Mouse (Mus musculus) hindbrain, embryonic 10.5 days (tissue): ENCODE data around the gene Itpkc. TPM values are rescaled to one million over a fixed set of nuclear protein-coding genes. Genes with fewer than 3 reads are reported as not detected.

Experiments
- DNase-seq: peaks from one replicate; pipeline ENCODE4 v3.0.0-alpha.2; 2017; ENCODE audit warnings: low spot score
- H3K27ac ChIP-seq: fragments of 300-500 bp; sonication (generic); 2 replicates; pipeline ENCODE4 v1.5.1; 2016; ENCODE audit warnings: mild to moderate bottlenecking, moderate library complexity
- H3K27me3 ChIP-seq: fragments of 300-500 bp; sonication (generic); 2 replicates; pipeline ENCODE4 v1.6.1; 2016; ENCODE audit warnings: mild to moderate bottlenecking; ENCODE audit not compliant: poor library complexity, insufficient read depth, severe bottlenecking
- H3K36me3 ChIP-seq: fragments of 300-500 bp; sonication (generic); 2 replicates; pipeline ENCODE4 v1.6.1; 2016; ENCODE audit warnings: mild to moderate bottlenecking, moderate library complexity
- H3K4me1 ChIP-seq: fragments of 300-500 bp; sonication (generic); replicated peaks from 2 replicates; pipeline ENCODE4 v1.6.1; 2016; ENCODE audit warnings: mild to moderate bottlenecking
- H3K4me3 ChIP-seq: fragments of 300-500 bp; sonication (generic); 2 replicates; pipeline ENCODE4 v1.5.1; 2016; ENCODE audit warnings: mild to moderate bottlenecking, moderate library complexity
- H3K9me3 ChIP-seq: fragments of 300-500 bp; sonication (generic); 2 replicates; pipeline ENCODE4 v1.6.1; 2016; ENCODE audit warnings: mild to moderate bottlenecking, moderate library complexity
- WGBS: fragments of 180-500 bp; shearing (Covaris S2); methylation state at CpG from one replicate; pipeline ENCODE4 v1.1.7; 2016; 5-methylcytosine and 5-hydroxymethylcytosine counted together
- polyA plus RNA-seq: library from polyadenylated mRNA; unstranded; fragments of >200 nt; fragmentation: Nextera tagmentation; extraction: Ambion mirVana; gene quantifications from 2 replicates; pipeline ENCODE4 v1.2.1, GENCODE M21; 2016

Itpkc gene
- polyA plus RNA-seq, 1 experiment from 2014 or later: 6.8 TPM

GRCm38 (mm10) chr7:27166229-27166613 is 62.2 kb downstream of the Itpkc start:
- Histone ChIP-seq H3K4me3 (peak overlapping the region; percentile 69), H3K4me1 (peaks cover 54% of the 10 kb centered on the region), H3K9me3 (no peaks in the 10 kb centered on the region), H3K27me3 (no peaks in the 10 kb centered on the region), H3K36me3 (peaks cover 54% of the 10 kb centered on the region), H3K27ac (peak overlapping the region; percentile 99)
- under 1% methylated on average over 43 of the region's 43 CpGs for WGBS
- DNase-seq: peak; percentile 85

GRCm38 (mm10) chr7:27165696-27166095 is 62.8 kb downstream of the Itpkc start:
- Histone ChIP-seq H3K36me3 (peaks cover 54% of the 10 kb centered on the region), H3K4me3 (peak overlapping the region; percentile 69), H3K27ac (peak overlapping the region; percentile 99), H3K27me3 (no peaks in the 10 kb centered on the region), H3K9me3 (no peaks in the 10 kb centered on the region), H3K4me1 (peaks cover 60% of the 10 kb centered on the region)
- WGBS: 5% methylated on average over 8 of the region's 8 CpGs
- DNase-seq: peak; percentile 23

GRCm38 (mm10) chr7:27165007-27165655 is 63.3 kb downstream of the Itpkc start:
- H3K9me3 ChIP-seq: no peaks in the 10 kb centered on the region
- H3K27me3 ChIP-seq: no peaks in the 10 kb centered on the region
- peaks cover 65% of the 10 kb centered on the region for H3K4me1 ChIP-seq
- peak overlapping the region; percentile 69 for H3K4me3 ChIP-seq
- DNase-seq: no peak
- peaks cover 52% of the 10 kb centered on the region for H3K36me3 ChIP-seq
- H3K27ac ChIP-seq: peak overlapping the region; percentile 99
- 79% methylated on average over 23 of the region's 23 CpGs for WGBS

- H3K4me1 ChIP-seq: peaks cover 68% of the 10 kb centered on the region
- H3K27ac ChIP-seq: peak overlapping the region; percentile 99
- H3K27me3 ChIP-seq: no peaks in the 10 kb centered on the region
- no peaks in the 10 kb centered on the region for H3K9me3 ChIP-seq
- 79% methylated on average over 33 of the region's 33 CpGs for WGBS
- H3K4me3 ChIP-seq: peak overlapping the region; percentile 69
- no peak for DNase-seq
- H3K36me3 ChIP-seq: peaks cover 59% of the 10 kb centered on the region
These were observed 64.1 kb downstream of the Itpkc start for GRCm38 (mm10) chr7:27164112-27164947.

GRCm38 (mm10) chr7:27163450-27163805 is 65.0 kb downstream of the Itpkc start:
- H3K27me3 ChIP-seq: no peaks in the 10 kb centered on the region
- H3K36me3 ChIP-seq: peaks cover 65% of the 10 kb centered on the region
- H3K9me3 ChIP-seq: no peaks in the 10 kb centered on the region
- no peak for DNase-seq
- H3K27ac ChIP-seq: no peak overlapping the region
- WGBS: 89% methylated on average over 5 of the region's 5 CpGs
- H3K4me1 ChIP-seq: peaks cover 68% of the 10 kb centered on the region
- peak overlapping the region; percentile 69; the same call in 1 of the 2 replicates for H3K4me3 ChIP-seq

- no peak for DNase-seq
- Histone ChIP-seq H3K27ac (no peak overlapping the region), H3K9me3 (no peaks in the 10 kb centered on the region), H3K4me1 (peaks cover 68% of the 10 kb centered on the region), H3K4me3 (peak overlapping the region; percentile 69), H3K36me3 (peaks cover 70% of the 10 kb centered on the region), H3K27me3 (no peaks in the 10 kb centered on the region)
- WGBS: 85% methylated on average over 5 of the region's 5 CpGs
These were observed 65.5 kb downstream of the Itpkc start for GRCm38 (mm10) chr7:27162780-27163449.

GRCm38 (mm10) chr7:27161744-27162143 is 66.7 kb downstream of the Itpkc start:
- WGBS: 86% methylated on average over 4 of the region's 4 CpGs
- 0 out of 2 replicates have a peak overlapping the region, but pooled peaks have one; percentile 6 for H3K4me3 ChIP-seq
- no peaks in the 10 kb centered on the region for H3K9me3 ChIP-seq
- peaks cover 60% of the 10 kb centered on the region for H3K4me1 ChIP-seq
- H3K27me3 ChIP-seq: no peaks in the 10 kb centered on the region
- H3K36me3 ChIP-seq: peaks cover 80% of the 10 kb centered on the region
- DNase-seq: no peak
- H3K27ac ChIP-seq: no peak overlapping the region

GRCm38 (mm10) chr7:27160921-27161320 is 67.5 kb downstream of the Itpkc start:
- Histone ChIP-seq H3K9me3 (no peaks in the 10 kb centered on the region), H3K4me3 (no peak overlapping the region), H3K36me3 (peaks cover 81% of the 10 kb centered on the region), H3K27me3 (no peaks in the 10 kb centered on the region), H3K27ac (no peak overlapping the region), H3K4me1 (peaks cover 60% of the 10 kb centered on the region)
- no peak for DNase-seq
- 83% methylated on average over 3 of the region's 3 CpGs for WGBS

GRCm38 (mm10) chr7:27159882-27160281 is 68.6 kb downstream of the Itpkc start:
- WGBS: 19% methylated on average over 8 of the region's 8 CpGs
- 0 out of 2 replicates have a peak overlapping the region, but pooled peaks have one; percentile 0 for H3K27ac ChIP-seq

GRCm38 (mm10) chr7:27159256-27159655 is 69.2 kb downstream of the Itpkc start:
- peaks cover 69% of the 10 kb centered on the region for H3K36me3 ChIP-seq
- H3K4me1 ChIP-seq: peaks cover 43% of the 10 kb centered on the region
- H3K27me3 ChIP-seq: no peaks in the 10 kb centered on the region
- no peak overlapping the region for H3K27ac ChIP-seq
- no peak overlapping the region for H3K4me3 ChIP-seq
- DNase-seq: no peak
- H3K9me3 ChIP-seq: no peaks in the 10 kb centered on the region
- 95% methylated on average over 6 of the region's 6 CpGs for WGBS

More at GRCm38 (mm10) chr7:27159882-27160281, 68.6 kb downstream of the Itpkc start:
- H3K36me3 ChIP-seq: peaks cover 75% of the 10 kb centered on the region
- H3K4me1 ChIP-seq: peaks cover 50% of the 10 kb centered on the region
- H3K9me3 ChIP-seq: no peaks in the 10 kb centered on the region
- peak; percentile 85 for DNase-seq
- no peak overlapping the region for H3K4me3 ChIP-seq
- H3K27me3 ChIP-seq: no peaks in the 10 kb centered on the region

GRCm38 (mm10) chr7:27158171-27158570 is 70.3 kb downstream of the Itpkc start:
- H3K4me3 ChIP-seq: no peak overlapping the region
- peaks cover 58% of the 10 kb centered on the region for H3K36me3 ChIP-seq
- H3K9me3 ChIP-seq: no peaks in the 10 kb centered on the region
- H3K27me3 ChIP-seq: no peaks in the 10 kb centered on the region
- peaks cover 33% of the 10 kb centered on the region for H3K4me1 ChIP-seq
- no peak overlapping the region for H3K27ac ChIP-seq
- WGBS: 95% methylated on average over 9 of the region's 9 CpGs
- DNase-seq: no peak
